Mouse (Mus musculus): ENCODE data around the gene Spint2. TPM values are rescaled to one million over a fixed set of nuclear protein-coding genes. Genes with fewer than 3 reads are reported as not detected.
A peak's percentile ranks its signal among the peaks of the same experiment; 100 is the strongest.
"Not testable (repeated sequence)": the region's sequence is repeated elsewhere in the genome, so short reads cannot be mapped to it uniquely, and the experiment has no call there.

The Spint2 gene
- total RNA-seq, 1 experiment = 202 TPM

GRCm38 (mm10) chr7:29246015-29246414, 35.7 kb downstream of the Spint2 start:
- in situ Hi-C loops (cut with MboI; ENCODE audit: low sequenced_read_pairs in 2 of 2, unreplicated experiment in 2 of 2) = no loop called here

DNA sequence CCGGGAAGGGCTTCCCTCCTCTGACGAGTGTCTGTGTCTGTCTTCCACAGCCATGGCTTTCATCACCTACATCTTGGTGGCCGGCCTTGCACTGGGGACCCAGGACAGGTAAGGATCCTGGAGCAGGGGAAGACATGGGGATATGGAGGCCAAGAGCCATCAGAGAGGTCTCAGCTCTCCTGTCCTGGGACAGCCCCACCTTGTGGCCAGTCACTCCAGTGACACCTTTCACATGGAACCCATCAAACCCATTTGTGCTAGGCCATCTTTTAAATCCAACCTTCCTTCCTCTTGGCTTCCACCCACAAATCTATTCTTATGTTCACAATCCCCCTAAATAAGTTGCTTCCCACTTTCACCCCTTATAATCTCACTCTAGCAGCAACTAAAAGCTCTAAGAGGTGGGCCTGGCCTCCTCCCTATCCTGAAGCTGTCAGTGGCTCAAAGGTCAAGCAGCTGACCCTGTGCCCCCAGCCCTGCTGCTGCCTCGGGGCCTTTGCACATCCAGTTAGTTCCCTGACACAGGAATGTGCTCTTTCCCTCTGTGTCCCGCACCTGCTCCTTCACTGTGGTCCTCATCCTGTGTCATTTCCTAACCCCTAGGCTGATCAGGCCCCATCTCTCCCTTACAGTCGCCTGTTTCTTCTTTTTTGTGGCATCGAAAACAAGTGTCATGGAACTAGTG, 36.8 kb downstream of the Spint2 start:
- Histone ChIP-seq H3K9me3 (ENCODE audit: control insufficient read depth, insufficient read depth, low read depth, low read length) (no peaks in the 10 kb centered on the region), H3K36me3 (ENCODE audit: control insufficient read depth, insufficient read depth, low read length, poor library complexity, severe bottlenecking) (peaks cover 29% of the 10 kb centered on the region; the same call in 1 of the 2 replicates), H3K4me1 (ENCODE audit: control insufficient read depth in 2 of 2, insufficient read depth in 2 of 2, low read length in 2 of 2, poor library complexity in 1 of 2) (peaks cover 0 to 17% of the 10 kb centered on the region in 2 experiments; a peak in 1 of 4 replicates), H3K9ac (ENCODE audit: insufficient read depth, low read depth, low read length, poor library complexity, severe bottlenecking) (no peak overlapping the region), H3K27ac (ENCODE audit: insufficient read depth, low read depth, low read length, poor library complexity, severe bottlenecking) (no peak overlapping the region), H3K4me3 (ENCODE audit: insufficient read depth in 1 of 2, low read depth in 1 of 2, low read length in 2 of 2, poor library complexity in 1 of 2, severe bottlenecking in 1 of 2) (no peak overlapping the region)
- in situ Hi-C loops (cut with MboI; ENCODE audit: low sequenced_read_pairs in 2 of 2, unreplicated experiment in 2 of 2) = no loop called here
- TF ChIP-seq ZNF384 (IDR thresholded peaks at IDR 0.05; ENCODE audit: low read depth, low read length) (no peak), ZC3H11A (IDR thresholded peaks at IDR 0.05; ENCODE audit: borderline replicate concordance, low read depth, low read length) (0 out of 2 replicates have a peak, but pooled peaks have one; percentile 13)
- peak; percentile 46 for DNase-seq (ENCODE audit: low read depth, low spot score)

More at GRCm38 (mm10) chr7:29246015-29246414, 35.7 kb downstream of the Spint2 start:
- DNase-seq (ENCODE audit: low read depth, low spot score) = no peak
- no peak for TF ChIP-seq ZC3H11A (IDR thresholded peaks at IDR 0.05; ENCODE audit: borderline replicate concordance, low read depth, low read length)
- TF ChIP-seq CHD2 (IDR thresholded peaks at IDR 0.05; ENCODE audit: low read depth, low read length) = no peak
- no peak for TF ChIP-seq ZNF384 (IDR thresholded peaks at IDR 0.05; ENCODE audit: low read depth, low read length)
- no peak for TF ChIP-seq HCFC1 (IDR thresholded peaks at IDR 0.05; ENCODE audit: borderline replicate concordance, insufficient read depth, low read length)
- TF ChIP-seq MAFK (IDR thresholded peaks at IDR 0.05; ENCODE audit: insufficient read depth, low read depth, low read length) = no peak
- H3K9ac ChIP-seq (ENCODE audit: insufficient read depth, low read depth, low read length, poor library complexity, severe bottlenecking) = no peak overlapping the region
- no peak overlapping the region for H3K4me3 ChIP-seq (ENCODE audit: insufficient read depth in 1 of 2, low read depth in 1 of 2, low read length in 2 of 2, poor library complexity in 1 of 2, severe bottlenecking in 1 of 2)
- H3K27ac ChIP-seq (ENCODE audit: insufficient read depth, low read depth, low read length, poor library complexity, severe bottlenecking) = no peak overlapping the region
- no peaks in the 10 kb centered on the region for H3K9me3 ChIP-seq (ENCODE audit: control insufficient read depth, insufficient read depth, low read depth, low read length)
- H3K4me1 ChIP-seq (ENCODE audit: control insufficient read depth in 2 of 2, insufficient read depth in 2 of 2, low read length in 2 of 2, poor library complexity in 1 of 2) = peaks cover 0 to 17% of the 10 kb centered on the region in 2 experiments; a peak in 1 of 4 replicates
- H3K36me3 ChIP-seq (ENCODE audit: control insufficient read depth, insufficient read depth, low read length, poor library complexity, severe bottlenecking) = peaks cover 29% of the 10 kb centered on the region; the same call in 1 of the 2 replicates

DNA sequence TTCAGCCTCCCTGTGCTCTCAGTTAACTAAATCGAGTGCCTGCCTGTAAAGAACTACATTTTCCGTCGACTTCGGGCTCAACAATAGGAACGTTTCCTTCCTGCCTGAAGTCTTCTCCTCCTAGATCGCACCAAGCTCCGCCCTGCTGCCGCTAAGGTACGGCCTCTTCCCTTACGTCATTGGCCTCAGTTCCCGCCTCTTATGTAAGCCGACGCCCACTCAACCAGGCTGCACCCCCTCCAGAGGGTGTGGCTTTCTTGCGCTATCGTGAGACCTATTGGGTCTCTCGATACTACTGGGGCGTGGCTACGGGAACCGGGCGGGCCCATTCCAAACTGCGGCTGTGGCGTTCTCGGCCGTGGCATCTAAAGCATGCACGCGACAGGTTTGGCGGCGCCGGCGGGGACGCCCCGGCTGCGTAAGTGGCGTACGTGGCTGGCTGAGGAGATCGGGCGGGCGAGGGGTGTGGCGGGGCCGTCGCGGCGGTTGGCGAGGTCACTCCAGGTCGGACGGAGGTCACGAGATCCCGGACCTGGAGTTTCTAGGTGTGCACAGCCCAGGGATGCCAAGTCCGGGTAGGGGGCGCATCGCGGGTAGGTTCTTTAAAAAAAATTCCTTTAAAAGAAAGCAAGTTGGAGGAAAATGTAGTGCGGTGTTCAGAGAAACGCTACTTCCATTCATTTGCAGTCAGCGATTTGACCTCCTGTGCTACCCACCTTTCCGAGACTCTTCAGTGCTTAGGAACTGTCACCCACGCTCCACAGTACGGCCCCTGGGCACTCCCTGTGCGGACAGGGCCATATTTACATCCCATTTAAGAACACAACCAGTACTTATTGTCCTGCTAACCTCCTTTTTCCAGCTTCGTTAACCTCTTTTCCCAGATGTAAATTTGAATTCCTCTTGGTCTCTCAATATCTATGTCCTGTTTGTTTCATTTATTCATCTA, 43.4 kb downstream of the Spint2 start, which contains the start of gene Yif1b:
Gene Yif1b (plus strand): TSS at position 311 of the 949 bp plus-strand sequence.
- peak; percentile 100 for DNase-seq (ENCODE audit: low read depth, low spot score)
- no peaks in the 10 kb centered on the region for H3K9me3 ChIP-seq (ENCODE audit: control insufficient read depth, insufficient read depth, low read depth, low read length)
- H3K36me3 ChIP-seq (ENCODE audit: control insufficient read depth, insufficient read depth, low read length, poor library complexity, severe bottlenecking) = peaks cover 7% of the 10 kb centered on the region; the same call in 1 of the 2 replicates
- peak; percentile 93 for TF ChIP-seq CHD2 (IDR thresholded peaks at IDR 0.05; ENCODE audit: low read depth, low read length)
- no peak for TF ChIP-seq ZNF384 (IDR thresholded peaks at IDR 0.05; ENCODE audit: low read depth, low read length)
- peak; percentile 68; the same call in 1 of the 2 replicates for TF ChIP-seq HCFC1 (IDR thresholded peaks at IDR 0.05; ENCODE audit: borderline replicate concordance, insufficient read depth, low read length)
- no peak for TF ChIP-seq ZC3H11A (IDR thresholded peaks at IDR 0.05; ENCODE audit: borderline replicate concordance, low read depth, low read length)
- peak within 1 kb of the TSS; percentile 72 for H3K27ac ChIP-seq (ENCODE audit: insufficient read depth, low read depth, low read length, poor library complexity, severe bottlenecking)
- H3K4me3 ChIP-seq (ENCODE audit: insufficient read depth in 1 of 2, low read depth in 1 of 2, low read length in 2 of 2, poor library complexity in 1 of 2, severe bottlenecking in 1 of 2) = peak within 1 kb of the TSS; percentile 79 to 81
- peak within 1 kb of the TSS; percentile 89 for H3K9ac ChIP-seq (ENCODE audit: insufficient read depth, low read depth, low read length, poor library complexity, severe bottlenecking)
- in situ Hi-C loops (cut with MboI; ENCODE audit: low sequenced_read_pairs in 2 of 2, unreplicated experiment in 2 of 2) = no loop called here
- peaks cover 3 to 4% of the 10 kb centered on the region in 2 experiments; a peak in 2 of 4 replicates for H3K4me1 ChIP-seq (ENCODE audit: control insufficient read depth in 2 of 2, insufficient read depth in 2 of 2, low read length in 2 of 2, poor library complexity in 1 of 2)

GRCm38 (mm10) chr7:29237596-29237995, 44.1 kb downstream of the Spint2 start:
- H3K36me3 ChIP-seq (ENCODE audit: control insufficient read depth, insufficient read depth, low read length, poor library complexity, severe bottlenecking); in situ Hi-C loops (cut with MboI; ENCODE audit: low sequenced_read_pairs in 2 of 2, unreplicated experiment in 2 of 2); H3K4me1 ChIP-seq (ENCODE audit: control insufficient read depth in 2 of 2, insufficient read depth in 2 of 2, low read length in 2 of 2, poor library complexity in 1 of 2); H3K9me3 ChIP-seq (ENCODE audit: control insufficient read depth, insufficient read depth, low read depth, low read length); H3K27ac ChIP-seq (ENCODE audit: insufficient read depth, low read depth, low read length, poor library complexity, severe bottlenecking); DNase-seq (ENCODE audit: low read depth, low spot score): not testable (repeated sequence)
- Histone ChIP-seq H3K4me3 (ENCODE audit: insufficient read depth in 1 of 2, low read depth in 1 of 2, low read length in 2 of 2, poor library complexity in 1 of 2, severe bottlenecking in 1 of 2) (peak overlapping the region; percentile 25 to 66; a peak in 3 of 4 replicates), H3K9ac (ENCODE audit: insufficient read depth, low read depth, low read length, poor library complexity, severe bottlenecking) (peak overlapping the region; percentile 60; the same call in 1 of the 2 replicates)

Data from ES-E14 (cell line).